Mouse (Mus musculus): ENCODE measurements at regions not wholly inside any gene's neighbourhood (a gene's known extent, or its start where the extent isn't known, plus 50 kb on each side); places are given as distances from the start of the nearest gene placed in this dataset.

- no peak for TF ChIP-seq CTCF (IDR thresholded peaks at IDR 0.05; ENCODE audit: low read depth)
- no peak overlapping the region for H3K9ac ChIP-seq (ENCODE audit: low read depth, low read length)
- no peaks in the 10 kb centered on the region for H3K36me3 ChIP-seq (ENCODE audit: control insufficient read depth, insufficient read depth)
- no peak overlapping the region for H3K27ac ChIP-seq (ENCODE audit: low read depth, low read length)
- H3K4me3 ChIP-seq (ENCODE audit: low read depth, low read length), result no peak overlapping the region
- no peaks in the 10 kb centered on the region for H3K9me3 ChIP-seq (ENCODE audit: control insufficient read depth)
- no peaks in the 10 kb centered on the region for H3K27me3 ChIP-seq (replicated peaks; ENCODE audit: control insufficient read depth, insufficient read depth, low read length)
- WGBS, result 45% methylated on average over 4 of the region's 4 CpGs
- peak; percentile 86 for ATAC-seq
- H3K4me2 ChIP-seq (replicated peaks; ENCODE audit: low read depth), result no peak overlapping the region
- no peaks in the 10 kb centered on the region for H3K4me1 ChIP-seq (replicated peaks; ENCODE audit: control insufficient read depth, insufficient read depth, low read length)
Observed at GRCm38 (mm10) chr2:48465483-48465882, 348.4 kb upstream of the Acvr2a start.

DNA sequence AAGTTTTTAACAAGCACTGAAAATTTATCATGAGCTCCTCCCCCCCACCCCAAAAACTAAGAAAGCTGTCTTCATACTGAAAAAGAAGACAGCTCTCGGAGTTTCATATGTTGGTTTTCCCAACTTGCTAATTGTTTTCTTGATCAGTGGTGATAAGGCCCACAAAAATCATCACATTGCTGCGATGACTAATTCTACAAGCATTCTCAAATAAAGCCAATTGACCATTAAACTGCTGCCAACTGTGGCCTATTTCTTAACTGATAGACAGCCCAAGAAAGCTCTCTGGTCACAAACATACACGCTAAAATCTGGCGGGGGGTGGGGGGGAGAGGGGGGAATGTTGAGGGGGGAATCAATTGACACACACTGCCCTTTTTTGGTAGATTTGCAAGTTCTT lies 345.0 kb upstream of the Acvr2a start:
- ATAC-seq, result no peak
- Histone ChIP-seq H3K4me2 (replicated peaks; ENCODE audit: low read depth) (no peak overlapping the region), H3K4me1 (replicated peaks; ENCODE audit: control insufficient read depth, insufficient read depth, low read length) (no peaks in the 10 kb centered on the region), H3K9me3 (ENCODE audit: control insufficient read depth) (no peaks in the 10 kb centered on the region), H3K4me3 (ENCODE audit: low read depth, low read length) (no peak overlapping the region), H3K36me3 (ENCODE audit: control insufficient read depth, insufficient read depth) (no peaks in the 10 kb centered on the region), H3K9ac (ENCODE audit: low read depth, low read length) (no peak overlapping the region), H3K27me3 (replicated peaks; ENCODE audit: control insufficient read depth, insufficient read depth, low read length) (no peaks in the 10 kb centered on the region), H3K27ac (ENCODE audit: low read depth, low read length) (no peak overlapping the region)
- no peak for TF ChIP-seq CTCF (IDR thresholded peaks at IDR 0.05; ENCODE audit: low read depth)
- WGBS, result 81% methylated on average over 4 of the region's 4 CpGs

DNA sequence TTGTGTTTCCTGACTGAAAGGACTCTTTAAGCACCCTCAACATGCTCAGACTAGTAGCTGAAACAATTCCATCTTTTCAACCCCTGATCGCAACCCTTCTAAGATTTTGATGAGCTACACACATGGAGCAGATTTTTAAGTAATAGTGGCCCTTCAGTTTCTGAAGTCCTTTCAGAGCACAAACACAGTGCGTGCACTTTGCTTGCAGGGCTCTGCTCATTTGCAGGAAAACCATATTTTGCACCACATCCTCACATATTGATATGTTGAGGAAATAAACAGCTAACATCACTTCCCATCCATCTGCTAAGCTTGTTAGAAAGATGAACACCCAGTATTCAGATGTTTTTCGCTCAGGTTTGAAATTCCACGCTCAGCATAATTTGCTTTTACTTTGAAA lies 344.6 kb upstream of the Acvr2a start:
- no peak overlapping the region for H3K27ac ChIP-seq (ENCODE audit: low read depth, low read length)
- no peak for ATAC-seq
- 86% methylated on average over 4 of the region's 4 CpGs for WGBS

GRCm38 (mm10) chr2:48473102-48473501 lies 340.8 kb upstream of the Acvr2a start:
- no peaks in the 10 kb centered on the region for H3K36me3 ChIP-seq (ENCODE audit: control insufficient read depth, insufficient read depth)
- no peak overlapping the region for H3K27ac ChIP-seq (ENCODE audit: low read depth, low read length)
- ATAC-seq, result no peak
- no peak overlapping the region for H3K4me2 ChIP-seq (replicated peaks; ENCODE audit: low read depth)
- H3K9me3 ChIP-seq (ENCODE audit: control insufficient read depth), result no peaks in the 10 kb centered on the region
- no peaks in the 10 kb centered on the region for H3K4me1 ChIP-seq (replicated peaks; ENCODE audit: control insufficient read depth, insufficient read depth, low read length)
- H3K4me3 ChIP-seq (ENCODE audit: low read depth, low read length), result no peak overlapping the region
- H3K27me3 ChIP-seq (replicated peaks; ENCODE audit: control insufficient read depth, insufficient read depth, low read length), result no peaks in the 10 kb centered on the region
- WGBS, result 76% methylated on average over 3 of the region's 3 CpGs
- no peak for TF ChIP-seq CTCF (IDR thresholded peaks at IDR 0.05; ENCODE audit: low read depth)
- H3K9ac ChIP-seq (ENCODE audit: low read depth, low read length), result no peak overlapping the region

More for the DNA sequence above, 344.6 kb upstream of the Acvr2a start:
- Histone ChIP-seq H3K4me3 (ENCODE audit: low read depth, low read length) (no peak overlapping the region), H3K9ac (ENCODE audit: low read depth, low read length) (no peak overlapping the region), H3K4me2 (replicated peaks; ENCODE audit: low read depth) (no peak overlapping the region), H3K36me3 (ENCODE audit: control insufficient read depth, insufficient read depth) (no peaks in the 10 kb centered on the region), H3K4me1 (replicated peaks; ENCODE audit: control insufficient read depth, insufficient read depth, low read length) (no peaks in the 10 kb centered on the region), H3K27me3 (replicated peaks; ENCODE audit: control insufficient read depth, insufficient read depth, low read length) (no peaks in the 10 kb centered on the region), H3K9me3 (ENCODE audit: control insufficient read depth) (no peaks in the 10 kb centered on the region)
- TF ChIP-seq CTCF (IDR thresholded peaks at IDR 0.05; ENCODE audit: low read depth), result no peak

DNA sequence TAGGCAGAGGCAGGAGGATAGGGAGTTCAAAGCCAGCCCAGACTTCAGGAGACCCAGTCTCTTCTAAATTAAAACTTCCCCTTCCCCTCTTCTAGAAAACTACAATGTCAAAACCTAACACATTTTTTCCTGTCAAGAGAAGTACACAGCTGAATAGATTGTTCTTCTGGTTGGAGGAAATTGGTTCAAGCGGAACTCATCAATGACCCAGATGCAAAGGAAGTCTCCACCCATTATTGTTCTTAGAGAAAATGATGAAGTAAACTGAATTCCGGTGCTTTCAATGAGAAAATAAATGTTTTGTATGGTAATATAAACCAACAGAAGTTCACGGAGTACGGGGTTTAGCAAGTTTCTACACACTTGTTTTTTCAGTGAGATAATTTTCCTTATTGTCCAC lies 339.3 kb upstream of the Acvr2a start:
- H3K27ac ChIP-seq (ENCODE audit: low read depth, low read length), result no peak overlapping the region
- H3K4me2 ChIP-seq (replicated peaks; ENCODE audit: low read depth), result no peak overlapping the region

DNA sequence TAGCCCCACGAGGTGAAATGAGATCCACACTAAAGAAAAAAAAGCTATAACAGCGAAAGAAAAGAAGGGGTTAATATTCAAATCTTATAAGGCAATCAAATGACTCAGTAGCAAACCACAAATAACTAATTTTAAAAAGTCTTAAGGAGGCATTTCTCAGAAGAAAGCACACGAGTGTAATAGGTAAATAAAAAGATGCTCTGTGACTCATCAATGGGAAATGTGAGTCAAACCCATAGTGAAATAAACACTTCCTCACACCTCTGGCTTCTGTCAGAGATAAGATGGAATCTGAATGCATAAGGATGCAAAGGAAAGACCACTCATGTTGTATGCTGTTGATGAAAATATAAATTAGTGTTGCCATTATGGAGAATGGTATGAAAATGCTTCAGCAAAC lies 337.1 kb upstream of the Acvr2a start:
- Histone ChIP-seq H3K9me3 (ENCODE audit: control insufficient read depth) (no peaks in the 10 kb centered on the region), H3K4me1 (replicated peaks; ENCODE audit: control insufficient read depth, insufficient read depth, low read length) (no peaks in the 10 kb centered on the region), H3K9ac (ENCODE audit: low read depth, low read length) (no peak overlapping the region), H3K4me2 (replicated peaks; ENCODE audit: low read depth) (no peak overlapping the region), H3K27ac (ENCODE audit: low read depth, low read length) (no peak overlapping the region), H3K4me3 (ENCODE audit: low read depth, low read length) (no peak overlapping the region), H3K36me3 (ENCODE audit: control insufficient read depth, insufficient read depth) (no peaks in the 10 kb centered on the region), H3K27me3 (replicated peaks; ENCODE audit: control insufficient read depth, insufficient read depth, low read length) (no peaks in the 10 kb centered on the region)
- 56% methylated on average over 3 of the region's 3 CpGs for WGBS
- TF ChIP-seq CTCF (IDR thresholded peaks at IDR 0.05; ENCODE audit: low read depth), result no peak
- no peak for ATAC-seq

More for the DNA sequence above, 339.3 kb upstream of the Acvr2a start:
- no peak for TF ChIP-seq CTCF (IDR thresholded peaks at IDR 0.05; ENCODE audit: low read depth)
- WGBS, result 72% methylated on average over 4 of the region's 4 CpGs
- H3K9ac ChIP-seq (ENCODE audit: low read depth, low read length), result no peak overlapping the region
- no peaks in the 10 kb centered on the region for H3K27me3 ChIP-seq (replicated peaks; ENCODE audit: control insufficient read depth, insufficient read depth, low read length)
- no peak overlapping the region for H3K4me3 ChIP-seq (ENCODE audit: low read depth, low read length)
- H3K9me3 ChIP-seq (ENCODE audit: control insufficient read depth), result no peaks in the 10 kb centered on the region
- no peaks in the 10 kb centered on the region for H3K36me3 ChIP-seq (ENCODE audit: control insufficient read depth, insufficient read depth)
- no peaks in the 10 kb centered on the region for H3K4me1 ChIP-seq (replicated peaks; ENCODE audit: control insufficient read depth, insufficient read depth, low read length)
- no peak for ATAC-seq

DNA sequence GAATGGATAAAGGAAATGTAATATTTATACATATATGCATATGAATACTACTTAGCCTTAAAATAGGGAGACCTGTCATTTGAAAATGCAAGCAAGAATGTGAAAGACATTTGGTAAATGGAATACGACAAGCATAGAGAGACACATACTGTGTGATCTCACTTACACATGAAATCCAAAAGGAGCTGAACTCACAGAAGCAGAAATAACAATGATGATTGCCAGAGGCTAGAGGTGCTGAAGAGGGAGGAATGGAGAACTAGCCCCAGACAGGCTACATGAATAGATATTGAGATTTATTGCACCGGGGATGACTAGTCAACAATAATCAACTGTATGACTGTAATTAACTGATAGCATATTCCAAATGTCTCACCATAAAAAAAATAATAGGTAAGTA lies 336.6 kb upstream of the Acvr2a start:
- Histone ChIP-seq H3K4me2 (replicated peaks; ENCODE audit: low read depth) (no peak overlapping the region), H3K36me3 (ENCODE audit: control insufficient read depth, insufficient read depth) (no peaks in the 10 kb centered on the region), H3K4me3 (ENCODE audit: low read depth, low read length) (no peak overlapping the region), H3K9me3 (ENCODE audit: control insufficient read depth) (no peaks in the 10 kb centered on the region), H3K27me3 (replicated peaks; ENCODE audit: control insufficient read depth, insufficient read depth, low read length) (no peaks in the 10 kb centered on the region), H3K27ac (ENCODE audit: low read depth, low read length) (no peak overlapping the region), H3K4me1 (replicated peaks; ENCODE audit: control insufficient read depth, insufficient read depth, low read length) (no peaks in the 10 kb centered on the region), H3K9ac (ENCODE audit: low read depth, low read length) (no peak overlapping the region)
- ATAC-seq, result no peak
- no peak for TF ChIP-seq CTCF (IDR thresholded peaks at IDR 0.05; ENCODE audit: low read depth)
- WGBS, result 70% methylated on average over 2 of the region's 2 CpGs
